Mouse (Mus musculus) intestine, embryonic 16.5 days (tissue): ENCODE results near the gene Zic5. TPM values are rescaled to one million over a fixed set of nuclear protein-coding genes. Genes with fewer than 3 reads are reported as not detected.
A peak's percentile ranks its signal among the peaks of the same experiment; 100 is the strongest.

Source experiments
- ATAC-seq: fragments of 200-750 bp; cut with Nextera tagmentation; 2 replicates; pipeline ENCODE4 v1.8.0; 2017; ENCODE audit warnings: moderate TSS enrichment, moderate library complexity
- H3K27ac ChIP-seq: fragments of 300-500 bp; sonication (generic); 2 replicates; pipeline ENCODE4 v1.5.1; 2014; ENCODE audit warnings: mild to moderate bottlenecking, low read length
- H3K27me3 ChIP-seq: fragments of 300-500 bp; sonication (generic); replicated peaks from 2 replicates; pipeline ENCODE4 v1.6.1; 2014; ENCODE audit warnings: low read length, control low read depth, mixed read lengths; ENCODE audit not compliant: control insufficient read depth, insufficient read depth
- H3K36me3 ChIP-seq: fragments of 300-500 bp; sonication (generic); 2 replicates; pipeline ENCODE4 v1.6.1; 2014; ENCODE audit warnings: low read length, control low read depth; ENCODE audit not compliant: control insufficient read depth, insufficient read depth
- H3K4me1 ChIP-seq: fragments of 300-500 bp; sonication (generic); 2 replicates; pipeline ENCODE4 v1.6.1; 2014; ENCODE audit warnings: low read length, control low read depth, mixed read lengths; ENCODE audit not compliant: control insufficient read depth, insufficient read depth
- H3K4me2 ChIP-seq: fragments of 300-500 bp; sonication (generic); 2 replicates; pipeline ENCODE4 v1.6.1; 2014; ENCODE audit warnings: low read depth, low read length, control low read depth
- H3K4me3 ChIP-seq: fragments of 300-500 bp; sonication (generic); 2 replicates; pipeline ENCODE4 v1.5.1; 2014; ENCODE audit warnings: mild to moderate bottlenecking, low read length
- H3K9ac ChIP-seq: fragments of 300-500 bp; sonication (generic); 2 replicates; pipeline ENCODE4 v1.6.1; 2014; ENCODE audit warnings: low read depth, low read length
- H3K9me3 ChIP-seq: fragments of 300-500 bp; sonication (generic); 2 replicates; pipeline ENCODE4 v1.6.1; 2016; ENCODE audit warnings: low read length, control low read depth; ENCODE audit not compliant: control insufficient read depth
- WGBS: fragments of 180-500 bp; shearing (Covaris S2); extraction: QIAGEN DNeasy Blood & Tissue Kit; methylation state at CpG from one replicate; pipeline ENCODE4 v1.1.7; 2014; 5-methylcytosine and 5-hydroxymethylcytosine counted together
- polyA plus RNA-seq: library from polyadenylated mRNA; unstranded; fragments of >200 nt; fragmentation: Nextera tagmentation; extraction: Ambion mirVana; gene quantifications from 2 replicates; pipeline ENCODE4 v1.2.1, GENCODE M21; 2015

Gene Zic5
- polyA plus RNA-seq, 1 experiment from 2014 or later = not detected

- no peak within 1 kb of the TSS for H3K27ac ChIP-seq
- H3K4me3 ChIP-seq = peak within 1 kb of the TSS; percentile 41
- peaks cover 18% of the 10 kb centered on the region for H3K4me1 ChIP-seq
- WGBS = under 1% methylated on average over 54 of the region's 73 CpGs
- no peak within 1 kb of the TSS for H3K9ac ChIP-seq
- H3K4me2 ChIP-seq = peak within 1 kb of the TSS; percentile 65
- peak; percentile 34 for ATAC-seq
- H3K36me3 ChIP-seq = no peaks in the 10 kb centered on the region
- peaks cover 79% of the 10 kb centered on the region for H3K27me3 ChIP-seq
- H3K9me3 ChIP-seq = no peaks in the 10 kb centered on the region
Measured at GRCm38 (mm10) chr14:122474891-122475556, 9.5 kb upstream of the Zic5 start, which contains the start of gene Zic2. Zic2 (plus strand) TSS chr14:122475435.

GRCm38 (mm10) chr14:122474041-122474890, 8.8 kb upstream of the Zic5 start:
- peak; percentile 64 for ATAC-seq
- Histone ChIP-seq H3K4me3 (peak overlapping the region; percentile 41), H3K4me2 (peak overlapping the region; percentile 65), H3K36me3 (no peaks in the 10 kb centered on the region), H3K9ac (no peak overlapping the region), H3K27me3 (peaks cover 84% of the 10 kb centered on the region), H3K27ac (no peak overlapping the region), H3K9me3 (no peaks in the 10 kb centered on the region), H3K4me1 (peaks cover 18% of the 10 kb centered on the region)
- under 1% methylated on average over 57 of the region's 57 CpGs for WGBS

- ATAC-seq = no peak
- H3K36me3 ChIP-seq = no peaks in the 10 kb centered on the region
- 1% methylated on average over 17 of the region's 17 CpGs for WGBS
- H3K27me3 ChIP-seq = peaks cover 85% of the 10 kb centered on the region
- no peak overlapping the region for H3K4me3 ChIP-seq
- no peak overlapping the region for H3K27ac ChIP-seq
- no peak overlapping the region for H3K9ac ChIP-seq
- H3K4me2 ChIP-seq = no peak overlapping the region
- peaks cover 18% of the 10 kb centered on the region for H3K4me1 ChIP-seq
- no peaks in the 10 kb centered on the region for H3K9me3 ChIP-seq
Measured at GRCm38 (mm10) chr14:122473211-122473751, 7.8 kb upstream of the Zic5 start.

GRCm38 (mm10) chr14:122472647-122473046, 7.2 kb upstream of the Zic5 start:
- ATAC-seq = no peak
- no peak overlapping the region for H3K27ac ChIP-seq
- no peak overlapping the region for H3K4me2 ChIP-seq
- no peaks in the 10 kb centered on the region for H3K36me3 ChIP-seq
- no peaks in the 10 kb centered on the region for H3K9me3 ChIP-seq
- H3K9ac ChIP-seq = no peak overlapping the region
- WGBS = 6% methylated on average over 5 of the region's 5 CpGs
- H3K4me3 ChIP-seq = no peak overlapping the region
- peaks cover 85% of the 10 kb centered on the region for H3K27me3 ChIP-seq
- H3K4me1 ChIP-seq = peaks cover 18% of the 10 kb centered on the region

- H3K36me3 ChIP-seq = no peaks in the 10 kb centered on the region
- H3K27ac ChIP-seq = no peak overlapping the region
- H3K9ac ChIP-seq = no peak overlapping the region
- H3K27me3 ChIP-seq = peaks cover 84% of the 10 kb centered on the region
- ATAC-seq = no peak
- H3K9me3 ChIP-seq = no peaks in the 10 kb centered on the region
- H3K4me1 ChIP-seq = peaks cover 18% of the 10 kb centered on the region
- no peak overlapping the region for H3K4me3 ChIP-seq
- 3% methylated on average over 13 of the region's 13 CpGs for WGBS
- no peak overlapping the region for H3K4me2 ChIP-seq
Measured at GRCm38 (mm10) chr14:122472161-122472560, 6.7 kb upstream of the Zic5 start.

DNA sequence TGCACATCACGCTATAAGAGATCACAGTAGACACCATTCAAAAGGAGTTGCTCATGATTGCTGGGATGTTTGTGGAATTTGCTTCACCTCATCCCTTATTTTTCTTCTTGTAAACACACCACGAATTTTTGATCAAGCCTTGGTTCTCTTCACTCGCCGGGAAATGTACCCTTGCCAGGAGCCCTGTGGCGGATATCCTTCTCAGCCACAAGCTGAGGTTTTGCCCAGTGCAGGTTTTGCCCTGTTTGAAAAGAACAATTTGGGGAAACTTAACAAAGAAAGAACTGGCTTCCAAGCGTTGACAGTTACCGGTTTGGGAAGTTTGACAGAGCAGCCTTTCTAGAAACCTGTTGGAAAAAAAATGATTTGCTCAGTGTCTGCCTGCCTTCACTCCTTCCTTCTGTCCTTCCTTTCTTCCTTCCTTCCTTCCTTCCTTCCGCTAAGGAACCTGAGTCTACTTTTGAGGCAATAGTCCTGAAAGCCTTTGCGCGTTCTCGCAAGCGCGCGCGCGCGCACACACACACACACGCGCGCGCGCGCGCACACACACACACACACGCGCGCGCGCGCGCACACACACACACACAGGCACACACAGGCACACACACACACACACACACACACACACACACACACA, 6.1 kb upstream of the Zic5 start:
- ATAC-seq = no peak
- H3K36me3 ChIP-seq = no peaks in the 10 kb centered on the region
- no peaks in the 10 kb centered on the region for H3K9me3 ChIP-seq
- no peak overlapping the region for H3K27ac ChIP-seq
- H3K4me3 ChIP-seq = no peak overlapping the region
- H3K9ac ChIP-seq = no peak overlapping the region
- peaks cover 18% of the 10 kb centered on the region for H3K4me1 ChIP-seq
- no peak overlapping the region for H3K4me2 ChIP-seq
- H3K27me3 ChIP-seq = peaks cover 85% of the 10 kb centered on the region
- 8% methylated on average over 31 of the region's 31 CpGs for WGBS

DNA sequence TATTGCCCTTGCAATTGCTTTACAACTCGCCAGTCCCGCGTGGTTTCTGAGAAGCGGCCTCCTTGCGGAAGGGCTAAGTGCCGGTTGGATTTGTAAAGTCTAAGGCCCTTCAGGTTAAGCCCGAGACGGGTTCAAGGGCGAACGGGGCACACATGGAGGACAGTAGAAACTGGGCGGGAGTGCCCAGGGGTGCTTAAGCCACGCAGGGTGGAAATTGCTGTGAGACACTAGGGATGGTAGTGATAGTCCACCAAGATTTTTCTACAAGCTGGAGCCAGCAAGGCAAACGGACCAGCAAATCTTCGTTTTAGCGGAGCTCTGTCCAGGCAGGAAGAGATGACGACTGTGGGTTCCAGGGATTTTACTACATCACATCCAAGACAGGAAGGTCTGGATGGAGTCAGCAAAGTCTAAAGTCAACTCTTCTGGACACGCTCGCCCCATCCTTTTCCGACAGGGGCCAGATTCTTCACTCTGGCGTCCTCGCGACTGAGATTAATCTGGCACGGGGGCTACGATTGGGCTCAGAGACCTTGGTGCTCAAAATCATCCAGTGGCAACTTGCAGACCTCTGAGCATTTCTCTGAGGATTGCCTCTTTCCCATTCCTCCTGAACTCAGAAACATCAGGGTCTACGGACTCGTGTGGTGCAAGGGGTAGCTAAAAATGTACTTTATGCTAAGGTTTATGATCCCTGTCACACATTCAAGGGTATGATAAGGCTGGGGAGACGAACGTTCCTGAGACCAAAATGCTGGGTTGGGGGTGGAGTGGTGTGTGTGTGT, 3.7 kb upstream of the Zic5 start:
- WGBS = 3% methylated on average over 28 of the region's 28 CpGs
- Histone ChIP-seq H3K9ac (no peak overlapping the region), H3K36me3 (no peaks in the 10 kb centered on the region), H3K4me3 (no peak overlapping the region), H3K27me3 (peaks cover 85% of the 10 kb centered on the region), H3K27ac (no peak overlapping the region), H3K9me3 (no peaks in the 10 kb centered on the region), H3K4me1 (peaks cover 11% of the 10 kb centered on the region), H3K4me2 (no peak overlapping the region)
- ATAC-seq = no peak

DNA sequence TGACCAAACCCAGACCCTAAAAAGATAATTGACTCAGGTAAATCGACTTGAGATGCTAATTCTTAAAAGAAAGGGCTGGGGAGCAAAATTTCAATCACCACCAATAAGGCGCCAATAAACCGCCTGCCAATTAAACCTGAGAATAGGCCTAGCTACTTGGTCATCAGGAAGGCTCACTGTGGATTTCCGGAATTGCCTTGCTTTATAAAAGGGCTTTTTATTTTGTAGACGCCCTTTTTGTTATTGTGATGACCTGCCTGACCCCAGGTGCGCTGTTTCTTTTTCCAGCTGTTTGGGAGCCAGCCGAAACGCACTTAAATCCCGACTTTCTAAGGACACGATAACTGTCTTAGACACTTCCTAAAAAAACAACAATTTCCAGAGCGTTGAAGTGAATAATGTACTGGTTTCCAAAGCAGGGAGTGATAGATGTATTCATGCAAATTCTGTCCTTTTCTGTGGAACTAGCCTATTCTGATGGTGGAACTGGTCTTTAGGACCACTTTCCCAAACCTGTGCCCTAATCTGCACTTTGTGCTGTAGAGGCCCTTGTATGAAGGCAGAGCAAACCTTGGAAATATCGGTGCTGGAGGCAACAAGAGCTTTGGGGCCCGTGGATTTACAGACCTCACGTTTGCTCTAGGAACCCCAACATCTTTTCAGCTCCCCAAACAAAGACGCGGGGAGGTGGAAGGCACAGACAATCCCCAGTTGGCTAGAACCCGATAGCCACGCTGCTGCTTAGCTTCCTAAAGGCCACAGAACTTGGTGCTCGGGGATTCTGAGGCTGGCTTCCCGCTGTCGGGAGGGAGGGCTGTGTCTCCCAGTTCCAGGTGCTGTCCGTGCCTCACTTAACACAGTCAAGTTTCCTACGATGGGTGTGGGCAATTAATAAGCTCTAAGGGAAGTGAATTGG, 2.7 kb upstream of the Zic5 start:
- peaks cover 17% of the 10 kb centered on the region for H3K4me1 ChIP-seq
- no peaks in the 10 kb centered on the region for H3K9me3 ChIP-seq
- peaks cover 84% of the 10 kb centered on the region for H3K27me3 ChIP-seq
- no peak overlapping the region for H3K9ac ChIP-seq
- no peak for ATAC-seq
- no peak overlapping the region for H3K4me3 ChIP-seq
- H3K27ac ChIP-seq = no peak overlapping the region
- no peaks in the 10 kb centered on the region for H3K36me3 ChIP-seq
- H3K4me2 ChIP-seq = no peak overlapping the region
- 6% methylated on average over 23 of the region's 23 CpGs for WGBS
